Comparison of ENCODE assay signal across 9 mouse cellular contexts in the genomic region with DNA sequence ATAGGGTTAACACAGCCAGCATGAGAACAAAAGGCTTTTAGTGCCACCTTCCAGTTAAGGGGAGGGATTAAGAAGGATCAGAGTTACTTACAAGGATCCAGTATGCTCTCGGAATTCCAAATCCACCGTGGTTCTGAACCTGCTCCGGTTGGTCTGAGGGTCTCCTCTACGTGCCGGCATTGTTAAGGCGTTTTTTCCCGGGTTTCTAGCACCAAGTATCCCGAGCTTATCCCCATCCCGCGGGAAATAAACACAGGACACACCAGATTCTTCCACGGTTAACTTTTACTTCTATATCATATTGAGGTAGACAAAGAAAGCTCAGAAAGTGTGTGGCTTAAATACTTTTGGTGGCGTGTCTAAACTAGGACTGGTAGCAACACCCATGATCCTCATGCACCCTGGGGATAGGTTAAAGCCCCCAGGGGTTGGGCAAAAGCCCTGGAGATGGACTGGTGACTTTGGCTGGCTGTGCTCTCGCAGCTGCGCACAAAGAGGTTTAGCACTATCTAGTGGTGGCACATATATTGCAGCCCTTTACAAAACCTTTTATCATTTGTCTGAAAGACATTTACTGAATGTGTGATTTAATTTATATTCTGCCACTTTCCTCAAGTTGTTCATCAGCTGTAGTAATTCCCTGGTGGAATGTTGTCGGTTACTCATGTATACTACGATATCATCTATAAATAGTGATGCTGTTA. TPM values are rescaled to one million over a fixed set of nuclear protein-coding genes. Genes with fewer than 3 reads are reported as not detected.
DNase-seq lines count a peak whose midpoint lies in the region; ATAC-seq and TF ChIP-seq lines count a peak whose summit lies in the region.
"Not testable (repeated sequence)": the region's sequence is repeated elsewhere in the genome, so short reads cannot be mapped to it uniquely, and the experiment has no call there.
"Had no signal": no experiment of that assay in that cellular context is flagged by ENCODE, and none has a peak within 500 bp of the region (broad histone marks: within the 10 kb centered on the region; RNA-seq: fewer than 3 reads in every experiment).

No protein-coding gene starts in this region.

- not testable (repeated sequence) for H3K36me3 ChIP-seq in embryonic facial prominence, embryonic 15.5 days; heart, embryonic 12.5 days; limb, embryonic 12.5 days; lung, embryonic 16.5 days (ENCODE audit: control insufficient read depth, insufficient read depth, low read length); neural tube, embryonic 12.5 days

- not testable (repeated sequence) for H3K9me3 ChIP-seq in embryonic facial prominence, embryonic 15.5 days (replicated peaks); heart, embryonic 12.5 days (replicated peaks); limb, embryonic 12.5 days; lung, embryonic 16.5 days (ENCODE audit: control insufficient read depth, low read length); neural tube, embryonic 12.5 days

- H3K27ac ChIP-seq in embryonic facial prominence, embryonic 15.5 days (replicated peaks); neural tube, embryonic 12.5 days: not testable (repeated sequence)
- peak overlapping the region; percentile 51; the same call in 1 of the 2 replicates for H3K27ac ChIP-seq in heart, embryonic 12.5 days (ENCODE audit: poor library complexity, severe bottlenecking)
- H3K27ac ChIP-seq in limb, embryonic 12.5 days = 0 out of 2 replicates have a peak overlapping the region, but pooled peaks have one; percentile 25
- H3K27ac ChIP-seq in lung, embryonic 16.5 days (ENCODE audit: low read length) = peak overlapping the region; percentile 37; the same call in 1 of the 2 replicates

- not testable (repeated sequence) for TF ChIP-seq POLR2A in brain, embryonic 14.5 days (IDR thresholded peaks at IDR 0.05; ENCODE audit: borderline replicate concordance, extremely low read depth, insufficient read depth, insufficient read length, poor library complexity, severe bottlenecking)

- H3K9ac ChIP-seq in embryonic facial prominence, embryonic 15.5 days; limb, embryonic 12.5 days (replicated peaks); lung, embryonic 16.5 days (ENCODE audit: low read length); neural tube, embryonic 12.5 days: not testable (repeated sequence)
- H3K9ac ChIP-seq in heart, embryonic 12.5 days = peak overlapping the region; percentile 30; the same call in 1 of the 2 replicates

- not testable (repeated sequence) for H3K27me3 ChIP-seq in embryonic facial prominence, embryonic 15.5 days; heart, embryonic 12.5 days (replicated peaks); limb, embryonic 12.5 days; lung, embryonic 16.5 days (ENCODE audit: control insufficient read depth, insufficient read depth, low read depth, low read length); neural tube, embryonic 12.5 days (replicated peaks)

- not testable (repeated sequence) for H3K4me1 ChIP-seq in embryonic facial prominence, embryonic 15.5 days; heart, embryonic 12.5 days (replicated peaks); limb, embryonic 12.5 days (replicated peaks); lung, embryonic 16.5 days (replicated peaks; ENCODE audit: control insufficient read depth, insufficient read depth, low read length); neural tube, embryonic 12.5 days

- not testable (repeated sequence) for TF ChIP-seq CTCF in brain, embryonic 14.5 days (IDR thresholded peaks at IDR 0.05; ENCODE audit: borderline replicate concordance, extremely low read depth, insufficient read depth, insufficient read length)

- 6% methylated on average over 16 of the region's 16 CpGs for WGBS in embryonic facial prominence, embryonic 15.5 days
- WGBS in heart, embryonic 12.5 days = 4% methylated on average over 16 of the region's 16 CpGs
- WGBS in limb, embryonic 12.5 days = 6% methylated on average over 16 of the region's 16 CpGs
- 2% methylated on average over 16 of the region's 16 CpGs for WGBS in lung, embryonic 16.5 days
- whole genome bisulfite sequencing in neural tube, embryonic 12.5 days = 6% methylated on average over 16 of the region's 16 CpGs

- H3K4me2 ChIP-seq in embryonic facial prominence, embryonic 15.5 days (replicated peaks) = peak overlapping the region; percentile 40
- peak overlapping the region; percentile 59 for H3K4me2 ChIP-seq in heart, embryonic 12.5 days
- H3K4me2 ChIP-seq in limb, embryonic 12.5 days = peak overlapping the region; percentile 39
- peak overlapping the region; percentile 36 for H3K4me2 ChIP-seq in lung, embryonic 16.5 days (ENCODE audit: low read depth, low read length)
- peak overlapping the region; percentile 44 for H3K4me2 ChIP-seq in neural tube, embryonic 12.5 days (replicated peaks)

- ATAC-seq in embryonic facial prominence, embryonic 15.5 days (ENCODE audit: insufficient number of reproducible peaks, low FRiP score, low TSS enrichment, low read depth); heart, embryonic 12.5 days (ENCODE audit: insufficient number of reproducible peaks, low FRiP score); limb, embryonic 12.5 days (ENCODE audit: insufficient number of reproducible peaks, insufficient read depth, low FRiP score, low TSS enrichment, low read depth); lung, embryonic 16.5 days (ENCODE audit: low read depth): not testable (repeated sequence)
- peak; percentile 79; the same call in 1 of the 2 replicates for ATAC-seq in neural tube, embryonic 12.5 days (ENCODE audit: low FRiP score, low read depth)

- peak; percentile 55 for DNase-seq in brain, embryonic 14.5 days (ENCODE audit: low read depth)
- DNase-seq in hindlimb bud, embryonic 11.5 days (ENCODE audit: extremely low spot score, low read depth, low spot score) = peak; percentile 5
- peak; percentile 6 for DNase-seq in yolk sac, embryonic 10.5 days (ENCODE audit: low spot score)

- peak overlapping the region; percentile 37 for H3K4me3 ChIP-seq in embryonic facial prominence, embryonic 15.5 days (replicated peaks)
- peak overlapping the region; percentile 45 for H3K4me3 ChIP-seq in heart, embryonic 12.5 days
- peak overlapping the region; percentile 34 for H3K4me3 ChIP-seq in limb, embryonic 12.5 days (replicated peaks)
- H3K4me3 ChIP-seq in lung, embryonic 16.5 days (ENCODE audit: low read length) = peak overlapping the region; percentile 36
- H3K4me3 ChIP-seq in neural tube, embryonic 12.5 days = peak overlapping the region; percentile 27; the same call in 1 of the 2 replicates

RNA-seq across cellular contexts. Expression of gene Vmn2r82, which starts 34.1 kb away (rescaled TPM):
- not detected in 2 replicates for polyA plus RNA-seq in brain, embryonic 14.5 days (2012; rRNA removed)
- polyA plus RNA-seq in embryonic facial prominence, embryonic 15.5 days (2015; fragmentation: Nextera tagmentation; extraction: Ambion mirVana) = not detected in 2 replicates
- polyA plus RNA-seq in heart, embryonic 12.5 days (2016; fragmentation: Nextera tagmentation; extraction: Ambion mirVana) = not detected in 2 replicates
- not detected in 2 replicates for polyA plus RNA-seq in limb, embryonic 12.5 days (2016; fragmentation: Nextera tagmentation; extraction: Ambion mirVana)
- not detected in 2 replicates for polyA plus RNA-seq in lung, embryonic 16.5 days (2015; fragmentation: Nextera tagmentation; extraction: Ambion mirVana)
- not detected in 2 replicates for polyA plus RNA-seq in neural tube, embryonic 12.5 days (2016; fragmentation: Nextera tagmentation; extraction: Ambion mirVana)
- polyA plus RNA-seq: large intestine, adult 2 months had no signal

Comparison
In these comparisons a context has a peak if more than half of its experiments do, and no peak if none do; other contexts are left out.
1. DNase-seq: peak in every context shown above with its lines; median percentile 55 in brain, embryonic 14.5 days; 6 in yolk sac, embryonic 10.5 days; 5 in hindlimb bud, embryonic 11.5 days.